Mouse (Mus musculus): ENCODE measurements around the gene Tgif2. TPM values are rescaled to one million over a fixed set of nuclear protein-coding genes. Genes with fewer than 3 reads are reported as not detected.
"Not testable (repeated sequence)": the region's sequence is repeated elsewhere in the genome, so short reads cannot be mapped to it uniquely, and the experiment has no call there.

The Tgif2 gene
- polyA plus RNA-seq, 1 experiment from 2014 or later = 35.5 TPM

DNA sequence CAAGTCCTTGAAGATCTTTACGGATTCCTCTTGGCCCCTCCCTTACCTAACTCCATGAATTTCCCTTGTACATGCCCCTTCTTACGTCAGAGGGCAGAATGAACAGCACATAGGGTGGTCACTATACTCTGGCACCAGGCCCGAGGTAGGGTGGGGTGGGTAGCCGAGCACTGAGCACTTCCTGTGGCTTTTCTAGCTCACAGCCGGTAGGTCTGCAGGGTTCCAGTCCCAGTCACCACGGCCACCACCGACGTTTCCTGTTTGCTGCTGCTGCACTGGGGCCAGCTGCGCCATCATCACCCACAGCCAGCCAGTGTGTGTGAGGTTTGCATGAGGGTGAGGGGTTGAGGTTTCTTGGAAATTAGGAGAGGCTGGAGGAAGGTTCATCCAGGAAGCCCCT, 37.9 kb downstream of the Tgif2 start:
- H3K4me3 ChIP-seq = no peak overlapping the region
- 44% methylated on average over 9 of the region's 9 CpGs for WGBS
- no peak overlapping the region for H3K4me2 ChIP-seq
- H3K36me3 ChIP-seq = peaks cover 30% of the 10 kb centered on the region
- peaks cover 7% of the 10 kb centered on the region; the same call in 1 of the 2 replicates for H3K4me1 ChIP-seq
- no peak overlapping the region for H3K27ac ChIP-seq (replicated peaks)
- ATAC-seq (ENCODE audit: extremely low read depth, insufficient number of reproducible peaks, low FRiP score, low TSS enrichment) = no peak
- H3K9me3 ChIP-seq = no peaks in the 10 kb centered on the region
- no peak overlapping the region for H3K9ac ChIP-seq
- H3K27me3 ChIP-seq (replicated peaks) = no peaks in the 10 kb centered on the region

GRCm38 (mm10) chr2:156879541-156879940, 39.7 kb downstream of the Tgif2 start:
- H3K27me3 ChIP-seq (replicated peaks) = no peaks in the 10 kb centered on the region
- H3K9ac ChIP-seq = no peak overlapping the region
- H3K4me3 ChIP-seq = no peak overlapping the region
- peaks cover 11% of the 10 kb centered on the region for H3K36me3 ChIP-seq
- no peak overlapping the region for H3K27ac ChIP-seq (replicated peaks)
- H3K4me1 ChIP-seq = peaks cover 9% of the 10 kb centered on the region
- 78% methylated on average over 3 of the region's 3 CpGs for WGBS
- no peak for ATAC-seq (ENCODE audit: extremely low read depth, insufficient number of reproducible peaks, low FRiP score, low TSS enrichment)
- H3K9me3 ChIP-seq = no peaks in the 10 kb centered on the region
- no peak overlapping the region for H3K4me2 ChIP-seq

DNA sequence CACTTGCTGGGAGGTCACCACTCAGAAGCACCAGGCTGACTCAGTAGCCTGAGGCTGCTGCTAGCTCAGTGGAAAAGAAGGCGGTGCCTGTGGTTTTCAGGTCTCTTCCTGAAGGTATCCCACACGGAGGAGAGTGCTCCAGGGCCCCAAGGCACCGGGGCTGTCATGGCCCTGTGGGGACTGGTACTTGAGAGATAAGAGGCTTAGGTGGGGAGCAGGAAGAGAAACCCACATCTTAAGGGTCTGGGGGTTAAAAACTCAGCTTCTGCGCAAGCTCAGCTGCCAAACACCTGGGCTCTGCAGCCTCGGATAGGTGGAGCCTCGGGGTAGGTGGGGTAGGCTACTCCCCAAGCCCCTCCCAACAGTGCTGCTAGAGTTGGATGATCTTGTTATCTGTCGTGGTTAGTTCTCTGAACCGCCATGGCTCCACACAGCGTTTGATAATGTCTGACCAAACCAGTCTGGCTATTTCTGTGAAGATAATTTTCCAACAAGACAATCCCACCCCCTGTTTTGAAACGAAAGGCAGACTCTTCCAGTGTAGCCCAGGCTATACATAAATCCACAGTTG, 42.7 kb downstream of the Tgif2 start:
- Histone ChIP-seq H3K9ac (no peak overlapping the region), H3K36me3 (no peaks in the 10 kb centered on the region), H3K27ac (replicated peaks) (no peak overlapping the region), H3K4me2 (peak overlapping the region; percentile 24), H3K4me3 (no peak overlapping the region), H3K9me3 (no peaks in the 10 kb centered on the region), H3K4me1 (peaks cover 12% of the 10 kb centered on the region), H3K27me3 (replicated peaks) (no peaks in the 10 kb centered on the region)
- 24% methylated on average over 10 of the region's 10 CpGs for whole genome bisulfite sequencing
- ATAC-seq (ENCODE audit: extremely low read depth, insufficient number of reproducible peaks, low FRiP score, low TSS enrichment) = no peak

DNA sequence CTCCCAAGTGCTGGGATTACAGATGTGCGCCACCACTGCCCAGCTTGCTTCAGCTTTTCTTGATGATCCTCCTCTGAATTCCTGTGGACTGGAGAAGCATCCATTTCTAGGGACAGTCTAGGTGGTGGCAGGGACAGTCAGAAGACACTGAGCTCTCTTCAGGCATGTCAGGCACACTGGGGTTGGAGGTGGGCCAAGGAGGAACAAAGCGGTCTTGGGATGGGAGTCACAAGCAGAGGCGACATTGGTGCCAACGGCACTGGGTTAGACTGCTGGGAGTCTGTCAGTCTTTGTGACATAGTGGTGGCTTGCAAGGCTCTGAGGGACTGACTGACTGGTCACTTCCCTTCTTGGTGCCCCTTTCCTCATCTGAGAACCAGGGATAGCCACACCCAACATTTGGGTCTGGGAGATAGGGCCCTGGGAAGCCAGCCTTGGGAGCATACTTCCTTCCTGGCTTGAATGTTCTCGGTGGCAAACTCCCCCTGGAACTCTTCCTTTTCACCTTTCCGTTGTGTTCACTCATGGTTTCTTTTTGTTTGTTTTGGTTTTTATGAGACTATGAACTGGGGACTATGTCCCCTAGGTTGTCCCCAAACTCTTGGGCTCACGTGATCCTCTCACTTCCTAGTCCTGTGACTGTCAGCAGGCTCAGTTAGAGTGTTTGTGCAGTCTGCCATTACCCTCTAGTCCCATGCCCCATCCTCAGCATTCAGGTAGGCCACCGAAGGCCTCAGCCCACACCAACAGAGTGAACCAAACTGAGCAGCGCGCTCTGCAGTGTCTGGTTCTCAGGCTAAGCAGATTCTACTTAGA, 44.8 kb downstream of the Tgif2 start:
- no peak overlapping the region for H3K9ac ChIP-seq
- H3K4me1 ChIP-seq = peaks cover 5% of the 10 kb centered on the region; the same call in 1 of the 2 replicates
- no peak for ATAC-seq (ENCODE audit: extremely low read depth, insufficient number of reproducible peaks, low FRiP score, low TSS enrichment)
- WGBS = 71% methylated on average over 10 of the region's 10 CpGs
- H3K4me2 ChIP-seq = no peak overlapping the region
- no peaks in the 10 kb centered on the region for H3K36me3 ChIP-seq
- H3K4me3 ChIP-seq = no peak overlapping the region
- no peaks in the 10 kb centered on the region for H3K9me3 ChIP-seq
- no peaks in the 10 kb centered on the region for H3K27me3 ChIP-seq (replicated peaks)
- H3K27ac ChIP-seq (replicated peaks) = no peak overlapping the region

DNA sequence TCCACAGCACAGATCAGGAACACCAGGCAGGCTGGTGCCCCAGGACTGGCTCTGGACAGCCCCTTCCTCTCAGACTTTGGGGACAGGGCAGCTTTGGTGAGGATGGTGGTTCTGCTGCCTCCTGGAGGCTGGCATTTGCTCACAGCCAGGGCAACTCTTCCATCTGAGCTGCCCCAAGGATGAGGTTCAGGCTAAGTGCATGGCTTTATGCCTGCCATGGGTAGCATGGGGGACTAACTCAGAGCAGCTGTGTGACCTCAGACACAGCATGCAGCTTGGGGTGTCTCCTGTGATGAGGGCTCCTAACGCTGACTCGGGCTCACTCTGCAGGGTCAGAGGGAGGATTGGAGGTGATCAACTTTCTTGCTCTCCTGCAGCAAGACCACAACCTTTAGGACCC, 45.9 kb downstream of the Tgif2 start:
- 72% methylated on average over 2 of the region's 2 CpGs for WGBS
- H3K4me1 ChIP-seq; H3K9me3 ChIP-seq; H3K27me3 ChIP-seq (replicated peaks); H3K4me3 ChIP-seq; ATAC-seq (ENCODE audit: extremely low read depth, insufficient number of reproducible peaks, low FRiP score, low TSS enrichment); H3K4me2 ChIP-seq; H3K36me3 ChIP-seq; H3K9ac ChIP-seq; H3K27ac ChIP-seq (replicated peaks): not testable (repeated sequence)

DNA sequence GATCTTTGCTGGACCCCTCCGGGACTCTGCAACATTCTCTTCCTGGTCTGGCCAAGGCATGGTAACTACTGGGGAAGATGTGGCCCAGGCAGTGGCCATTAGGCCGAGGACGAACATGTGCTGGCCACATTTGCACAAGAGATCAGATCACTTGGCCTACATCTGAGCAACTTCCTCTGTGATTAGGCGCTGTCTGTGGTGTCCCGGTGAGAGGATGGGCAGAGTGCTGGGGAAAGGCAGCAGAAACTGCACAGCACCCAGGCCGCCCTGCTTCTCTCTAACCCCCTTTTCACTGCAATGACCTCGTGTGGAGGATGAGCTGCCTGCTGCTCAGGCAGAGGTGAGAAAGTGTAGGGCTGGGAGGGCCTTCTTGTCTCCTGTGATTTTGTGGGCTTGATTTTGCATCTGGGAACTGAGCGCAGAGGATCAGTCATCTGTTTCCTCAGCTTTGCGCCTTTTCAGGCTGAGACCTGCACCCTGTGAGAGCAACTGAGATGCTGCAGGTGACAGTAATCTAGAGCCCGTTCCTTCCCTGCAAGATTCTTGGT, 46.4 kb downstream of the Tgif2 start:
- H3K4me1 ChIP-seq = peaks cover 5% of the 10 kb centered on the region; the same call in 1 of the 2 replicates
- H3K36me3 ChIP-seq = no peaks in the 10 kb centered on the region
- H3K9ac ChIP-seq = no peak overlapping the region
- no peak overlapping the region for H3K27ac ChIP-seq (replicated peaks)
- no peaks in the 10 kb centered on the region for H3K27me3 ChIP-seq (replicated peaks)
- H3K4me2 ChIP-seq = no peak overlapping the region
- 71% methylated on average over 10 of the region's 10 CpGs for WGBS
- no peak for ATAC-seq (ENCODE audit: extremely low read depth, insufficient number of reproducible peaks, low FRiP score, low TSS enrichment)
- no peaks in the 10 kb centered on the region for H3K9me3 ChIP-seq
- H3K4me3 ChIP-seq = no peak overlapping the region

- Histone ChIP-seq H3K9me3 (no peaks in the 10 kb centered on the region), H3K4me2 (no peak within 1 kb of the TSS), H3K4me1 (peaks cover 5% of the 10 kb centered on the region; the same call in 1 of the 2 replicates), H3K27ac (replicated peaks) (no peak within 1 kb of the TSS), H3K9ac (no peak within 1 kb of the TSS), H3K4me3 (no peak within 1 kb of the TSS), H3K27me3 (replicated peaks) (no peaks in the 10 kb centered on the region), H3K36me3 (no peaks in the 10 kb centered on the region)
- WGBS = 54% methylated on average over 6 of the region's 6 CpGs
- ATAC-seq (ENCODE audit: extremely low read depth, insufficient number of reproducible peaks, low FRiP score, low TSS enrichment) = no peak
These were observed 47.2 kb downstream of the Tgif2 start, which contains the start of gene Sla2 for GRCm38 (mm10) chr2:156887017-156887416. TSS of gene Sla2 (minus strand) at chr2:156887192.

DNA sequence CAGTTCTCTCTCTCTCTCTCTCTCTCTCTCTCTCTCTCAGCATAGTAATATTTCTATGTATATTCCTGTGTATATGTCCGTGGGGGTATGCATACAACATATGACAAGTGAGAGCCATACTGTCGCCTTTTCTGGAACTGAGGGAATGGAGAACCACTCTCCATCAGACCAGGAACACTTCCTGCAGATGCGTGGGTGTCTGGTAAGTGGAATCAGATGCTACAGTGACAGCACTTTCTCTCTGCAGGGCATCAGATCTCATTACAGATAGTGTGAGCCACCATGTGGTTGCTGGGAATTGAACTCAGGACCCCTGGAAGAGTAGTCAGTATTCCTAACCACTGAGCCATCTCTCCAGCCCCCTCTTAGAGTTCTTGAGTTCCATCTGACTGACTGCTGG, 48.7 kb downstream of the Tgif2 start:
- ATAC-seq (ENCODE audit: extremely low read depth, insufficient number of reproducible peaks, low FRiP score, low TSS enrichment) = no peak
- WGBS = 65% methylated on average over 3 of the region's 3 CpGs
- H3K27ac ChIP-seq (replicated peaks) = no peak overlapping the region
- H3K4me1 ChIP-seq = peaks cover 5% of the 10 kb centered on the region; the same call in 1 of the 2 replicates
- H3K4me2 ChIP-seq = no peak overlapping the region
- no peak overlapping the region for H3K4me3 ChIP-seq
- H3K9ac ChIP-seq = no peak overlapping the region
- no peaks in the 10 kb centered on the region for H3K9me3 ChIP-seq
- H3K27me3 ChIP-seq (replicated peaks) = no peaks in the 10 kb centered on the region
- no peaks in the 10 kb centered on the region for H3K36me3 ChIP-seq

DNA sequence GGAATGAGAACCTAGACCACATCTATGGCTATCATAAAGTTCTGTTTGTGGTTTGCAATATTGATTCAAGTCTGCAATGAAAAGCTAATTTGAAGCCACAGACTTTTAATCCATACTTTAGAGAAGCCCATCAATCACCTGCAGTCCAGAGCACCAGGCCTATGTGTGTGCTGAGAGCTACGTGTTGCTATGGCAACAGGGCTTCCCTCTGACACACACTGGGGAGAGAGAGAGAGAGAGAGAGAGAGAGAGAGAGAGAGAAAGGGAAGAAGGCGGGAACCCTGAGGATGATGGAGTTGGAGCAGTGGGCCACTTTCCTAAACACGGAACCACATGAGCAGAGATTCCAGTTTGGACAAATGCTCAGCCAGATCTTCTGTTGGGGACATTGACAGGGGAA, 52.4 kb downstream of the Tgif2 start:
- Histone ChIP-seq H3K27ac (replicated peaks) (no peak overlapping the region), H3K9ac (no peak overlapping the region), H3K4me3 (no peak overlapping the region), H3K4me2 (no peak overlapping the region), H3K4me1 (no peaks in the 10 kb centered on the region), H3K9me3 (no peaks in the 10 kb centered on the region), H3K27me3 (replicated peaks) (no peaks in the 10 kb centered on the region), H3K36me3 (no peaks in the 10 kb centered on the region)
- 58% methylated on average over 3 of the region's 3 CpGs for WGBS
- no peak for ATAC-seq (ENCODE audit: extremely low read depth, insufficient number of reproducible peaks, low FRiP score, low TSS enrichment)

- no peak overlapping the region for H3K4me3 ChIP-seq
- peaks cover 2% of the 10 kb centered on the region for H3K4me1 ChIP-seq
- H3K27ac ChIP-seq (replicated peaks) = no peak overlapping the region
- no peaks in the 10 kb centered on the region for H3K36me3 ChIP-seq
- no peaks in the 10 kb centered on the region for H3K9me3 ChIP-seq
- no peak overlapping the region for H3K9ac ChIP-seq
- peaks cover 5% of the 10 kb centered on the region; the same call in 1 of the 2 replicates for H3K27me3 ChIP-seq (replicated peaks)
- no peak overlapping the region for H3K4me2 ChIP-seq
- ATAC-seq (ENCODE audit: extremely low read depth, insufficient number of reproducible peaks, low FRiP score, low TSS enrichment) = no peak
- WGBS = 63% methylated on average over 6 of the region's 6 CpGs
These were observed 53.0 kb downstream of the Tgif2 start for GRCm38 (mm10) chr2:156892821-156893220.

DNA sequence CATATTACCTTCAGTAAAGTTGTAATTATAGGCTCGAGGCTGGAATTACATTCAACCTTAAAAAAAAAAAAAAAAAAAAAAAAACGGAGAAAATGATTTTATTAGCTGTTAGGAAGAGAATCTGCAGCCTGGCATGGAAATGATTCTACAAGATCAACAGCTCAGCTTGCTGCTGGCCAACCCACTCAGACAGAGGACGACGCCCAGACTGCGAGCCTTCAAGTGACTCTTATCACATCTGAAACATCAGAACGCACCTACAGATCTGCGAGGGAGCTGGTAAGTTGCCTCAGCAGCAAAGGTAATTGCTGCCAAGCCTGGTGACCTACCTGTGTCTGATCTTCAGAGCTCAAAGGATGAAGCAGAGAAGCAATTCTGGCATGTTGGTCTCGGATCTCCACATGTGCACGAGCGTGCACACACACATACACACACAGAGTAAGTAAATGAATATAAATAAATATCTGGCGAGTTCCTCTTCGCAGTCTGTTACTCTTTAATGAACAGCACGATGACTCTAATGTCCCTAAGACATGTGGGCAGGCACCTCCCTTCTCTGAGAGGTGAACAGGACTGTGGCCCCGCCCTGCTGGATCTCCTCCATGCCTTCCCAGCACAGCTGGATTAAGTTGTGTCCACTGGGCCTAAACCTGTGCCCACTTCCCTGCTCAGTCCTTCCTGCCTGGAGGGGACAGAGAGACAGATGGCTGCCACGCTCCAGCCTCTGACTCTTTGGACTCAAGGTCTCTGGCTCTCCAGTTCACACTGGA, 54.9 kb downstream of the Tgif2 start:
- 69% methylated on average over 15 of the region's 15 CpGs for WGBS
- ATAC-seq (ENCODE audit: extremely low read depth, insufficient number of reproducible peaks, low FRiP score, low TSS enrichment) = no peak

More for the DNA sequence above, 54.9 kb downstream of the Tgif2 start:
- no peak overlapping the region for H3K9ac ChIP-seq
- H3K4me1 ChIP-seq = peaks cover 11% of the 10 kb centered on the region
- H3K4me2 ChIP-seq = no peak overlapping the region
- peaks cover 5% of the 10 kb centered on the region; the same call in 1 of the 2 replicates for H3K27me3 ChIP-seq (replicated peaks)
- H3K4me3 ChIP-seq = no peak overlapping the region
- no peaks in the 10 kb centered on the region for H3K36me3 ChIP-seq
- H3K9me3 ChIP-seq = no peaks in the 10 kb centered on the region
- no peak overlapping the region for H3K27ac ChIP-seq (replicated peaks)
